Mouse (Mus musculus) neural tube, embryonic 15.5 days (tissue): Measurements from ENCODE around the gene Zfp787. TPM values are rescaled to one million over a fixed set of nuclear protein-coding genes. Genes with fewer than 3 reads are reported as not detected.

Experiments
- ATAC-seq: fragments of 200-750 bp; cut with Nextera tagmentation; 2 replicates; pipeline ENCODE4 v1.8.0; 2017; ENCODE audit warnings: mild to moderate bottlenecking, moderate TSS enrichment, moderate library complexity; ENCODE audit not compliant: low FRiP score
- H3K27ac ChIP-seq: fragments of 300-500 bp; sonication (generic); replicated peaks from 2 replicates; pipeline ENCODE4 v1.5.1; 2015; ENCODE audit warnings: mild to moderate bottlenecking, inconsistent platforms
- H3K27me3 ChIP-seq: fragments of 300-500 bp; sonication (generic); replicated peaks from 2 replicates; pipeline ENCODE4 v1.6.1; 2015; ENCODE audit warnings: inconsistent platforms
- H3K36me3 ChIP-seq: fragments of 300-500 bp; sonication (generic); 2 replicates; pipeline ENCODE4 v1.6.1; 2015; ENCODE audit warnings: inconsistent platforms
- H3K4me1 ChIP-seq: fragments of 300-500 bp; sonication (generic); 2 replicates; pipeline ENCODE4 v1.6.1; 2015; ENCODE audit warnings: inconsistent platforms
- H3K4me2 ChIP-seq: fragments of 300-500 bp; sonication (generic); 2 replicates; pipeline ENCODE4 v1.6.1; 2015; ENCODE audit warnings: inconsistent platforms, mild to moderate bottlenecking, moderate library complexity
- H3K4me3 ChIP-seq: fragments of 300-500 bp; sonication (generic); replicated peaks from 2 replicates; pipeline ENCODE4 v1.5.1; 2015; ENCODE audit warnings: mild to moderate bottlenecking, inconsistent platforms
- H3K9ac ChIP-seq: fragments of 300-500 bp; sonication (generic); replicated peaks from 2 replicates; pipeline ENCODE4 v1.6.1; 2015; ENCODE audit warnings: mild to moderate bottlenecking, inconsistent platforms
- H3K9me3 ChIP-seq: fragments of 300-500 bp; sonication (generic); replicated peaks from 2 replicates; pipeline ENCODE4 v1.6.1; 2016; ENCODE audit warnings: inconsistent platforms
- WGBS: fragments of 180-500 bp; shearing (Covaris S2); methylation state at CpG from one replicate; pipeline ENCODE4 v1.1.7; 2015; ENCODE audit warnings: mixed read lengths; 5-methylcytosine and 5-hydroxymethylcytosine counted together
- polyA plus RNA-seq: library from polyadenylated mRNA; unstranded; fragments of >200 nt; fragmentation: Nextera tagmentation; extraction: Ambion mirVana; gene quantifications from 2 replicates; pipeline ENCODE4 v1.2.1, GENCODE M21; 2015

The Zfp787 gene
- polyA plus RNA-seq: 26.0 and 28.6 TPM in 2 replicates

DNA sequence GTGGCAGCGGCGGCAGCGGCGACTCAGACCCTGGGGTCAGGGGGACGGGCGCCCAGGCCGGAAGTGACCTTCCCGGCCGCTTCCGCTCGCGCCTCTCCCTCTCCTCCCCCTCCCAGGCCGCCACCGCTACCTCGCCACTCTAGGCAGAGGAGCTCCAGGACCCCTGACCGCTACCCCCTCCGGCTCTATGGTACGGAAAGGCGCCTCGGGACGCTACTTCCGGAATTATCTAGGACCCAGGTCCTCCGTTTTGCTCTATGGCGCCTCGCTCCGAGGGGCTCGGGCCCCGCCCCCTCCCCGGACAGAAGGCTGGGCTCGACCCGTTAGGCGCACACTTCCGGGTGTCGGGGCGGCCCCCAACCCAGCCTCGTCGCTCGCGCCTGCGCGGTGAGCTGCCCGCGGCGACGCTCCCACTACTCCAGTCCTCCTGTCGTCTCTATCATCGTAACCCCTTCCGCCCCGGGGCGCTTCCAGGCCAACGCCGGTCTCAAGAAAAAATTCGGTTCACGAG lies at the start of gene Zfp787:
Zfp787 (minus strand) TSS at position 97 of the 511 bp plus-strand sequence.
- WGBS: under 1% methylated on average over 46 of the region's 54 CpGs
- Histone ChIP-seq H3K9me3 (no peaks in the 10 kb centered on the region), H3K4me3 (peak within 1 kb of the TSS; percentile 86), H3K4me1 (peaks cover 42% of the 10 kb centered on the region), H3K27ac (peak within 1 kb of the TSS; percentile 98), H3K9ac (peak within 1 kb of the TSS; percentile 89), H3K4me2 (peak within 1 kb of the TSS; percentile 91), H3K27me3 (no peaks in the 10 kb centered on the region), H3K36me3 (no peaks in the 10 kb centered on the region)
- ATAC-seq: peak; percentile 97

DNA sequence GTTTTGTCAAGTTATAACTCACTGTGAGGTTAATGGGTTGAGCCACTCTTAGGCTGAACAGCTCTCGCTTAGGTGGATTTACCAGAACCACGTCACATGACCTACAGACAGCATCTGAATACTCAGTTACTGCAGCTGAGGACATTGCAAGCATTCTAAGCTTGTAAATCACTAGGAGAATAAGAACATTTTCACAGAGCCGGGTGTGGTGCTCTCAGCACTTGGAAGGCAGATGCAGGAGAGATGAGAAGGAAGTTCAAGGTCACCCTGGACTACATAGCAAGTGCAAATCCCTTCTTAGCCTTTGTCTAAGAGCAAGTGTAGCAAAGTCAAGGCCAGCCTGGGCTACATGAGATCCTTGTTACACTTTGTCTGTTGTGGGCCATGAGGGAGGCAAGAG lies 48.4 kb upstream of the Zfp787 start:
- ATAC-seq: no peak
- Histone ChIP-seq H3K4me3 (no peak overlapping the region), H3K4me2 (no peak overlapping the region), H3K27ac (no peak overlapping the region), H3K4me1 (no peaks in the 10 kb centered on the region), H3K9me3 (no peaks in the 10 kb centered on the region), H3K27me3 (no peaks in the 10 kb centered on the region), H3K36me3 (no peaks in the 10 kb centered on the region), H3K9ac (no peak overlapping the region)
- 72% methylated on average over 3 of the region's 3 CpGs for WGBS

DNA sequence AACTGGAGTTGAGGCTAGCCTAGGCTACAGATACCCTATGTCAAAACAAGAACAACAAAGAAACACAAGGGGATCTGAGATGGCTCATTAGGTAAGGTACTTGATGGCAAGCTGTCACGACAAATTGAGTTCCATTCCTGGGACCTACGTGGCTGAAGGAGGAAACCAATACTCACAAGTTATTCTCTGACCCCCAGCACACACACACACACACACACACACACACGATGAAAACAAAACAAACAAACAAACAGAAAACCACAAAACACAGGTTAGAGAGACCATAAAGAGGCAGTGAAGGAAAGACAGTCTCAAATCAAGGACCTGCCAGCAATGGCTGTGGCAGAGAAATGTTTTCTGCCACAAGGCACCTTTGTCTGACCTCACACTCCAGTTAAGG lies 41.0 kb upstream of the Zfp787 start, which contains the start of gene Galp:
Galp (plus strand) TSS at position 301 of the 400 bp plus-strand sequence.
- H3K4me1 ChIP-seq: no peaks in the 10 kb centered on the region
- no peak within 1 kb of the TSS for H3K4me3 ChIP-seq
- H3K4me2 ChIP-seq: no peak within 1 kb of the TSS
- H3K9ac ChIP-seq: no peak within 1 kb of the TSS
- H3K9me3 ChIP-seq: no peaks in the 10 kb centered on the region
- H3K36me3 ChIP-seq: no peaks in the 10 kb centered on the region
- ATAC-seq: no peak
- no peak within 1 kb of the TSS for H3K27ac ChIP-seq
- no peaks in the 10 kb centered on the region for H3K27me3 ChIP-seq
- whole genome bisulfite sequencing: 83% methylated on average over 3 of the region's 3 CpGs

DNA sequence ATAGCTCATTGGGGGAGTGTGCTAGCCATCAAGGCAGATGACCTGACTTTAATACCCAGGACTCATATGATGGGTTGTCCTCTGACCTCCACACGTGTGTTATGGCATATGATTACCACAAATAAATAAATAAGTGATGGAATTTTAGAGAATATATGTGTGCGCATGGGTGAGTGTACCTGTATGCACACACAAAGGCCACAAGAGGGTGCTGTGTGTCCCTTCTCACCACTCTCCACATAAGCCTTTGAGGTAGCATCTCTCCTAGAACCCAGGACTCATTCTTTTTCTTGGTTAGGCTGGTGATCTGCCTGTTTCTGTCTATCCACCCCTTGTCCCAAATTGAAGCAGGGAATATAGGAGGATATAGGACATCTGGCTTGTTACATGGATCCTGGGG lies 40.0 kb upstream of the Zfp787 start:
- no peak overlapping the region for H3K4me3 ChIP-seq
- WGBS: 46% methylated on average over 2 of the region's 2 CpGs
- no peak overlapping the region for H3K9ac ChIP-seq
- no peaks in the 10 kb centered on the region for H3K9me3 ChIP-seq
- no peaks in the 10 kb centered on the region for H3K27me3 ChIP-seq
- ATAC-seq: no peak
- H3K27ac ChIP-seq: no peak overlapping the region
- H3K4me2 ChIP-seq: no peak overlapping the region
- H3K4me1 ChIP-seq: no peaks in the 10 kb centered on the region
- H3K36me3 ChIP-seq: peaks cover under 1% of the 10 kb centered on the region; the same call in 1 of the 2 replicates

DNA sequence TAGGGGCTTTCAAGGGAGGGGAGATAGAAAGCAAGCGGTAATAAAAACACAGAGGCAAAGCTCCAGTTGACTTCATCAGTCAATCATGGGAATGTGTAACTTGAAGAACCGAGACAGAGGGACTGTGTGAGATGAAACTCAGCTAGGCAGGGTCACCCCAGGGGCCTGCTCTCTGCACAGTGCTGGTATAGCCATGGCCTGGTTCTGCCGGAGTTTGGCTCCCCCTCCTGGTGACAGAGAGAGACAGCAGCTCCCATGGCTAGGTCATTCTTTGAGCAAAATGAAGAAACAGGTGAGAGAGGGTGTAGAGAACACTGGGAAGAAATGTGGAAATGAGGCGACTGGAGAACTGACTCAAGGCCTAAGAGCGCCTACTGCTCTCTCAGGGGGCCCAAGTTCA lies 38.3 kb upstream of the Zfp787 start:
- 18% methylated on average over 5 of the region's 5 CpGs for WGBS
- Histone ChIP-seq H3K27ac (no peak overlapping the region), H3K4me2 (no peak overlapping the region), H3K4me1 (no peaks in the 10 kb centered on the region), H3K27me3 (no peaks in the 10 kb centered on the region), H3K4me3 (no peak overlapping the region), H3K9me3 (no peaks in the 10 kb centered on the region), H3K9ac (no peak overlapping the region), H3K36me3 (peaks cover 17% of the 10 kb centered on the region)
- ATAC-seq: peak; percentile 69

DNA sequence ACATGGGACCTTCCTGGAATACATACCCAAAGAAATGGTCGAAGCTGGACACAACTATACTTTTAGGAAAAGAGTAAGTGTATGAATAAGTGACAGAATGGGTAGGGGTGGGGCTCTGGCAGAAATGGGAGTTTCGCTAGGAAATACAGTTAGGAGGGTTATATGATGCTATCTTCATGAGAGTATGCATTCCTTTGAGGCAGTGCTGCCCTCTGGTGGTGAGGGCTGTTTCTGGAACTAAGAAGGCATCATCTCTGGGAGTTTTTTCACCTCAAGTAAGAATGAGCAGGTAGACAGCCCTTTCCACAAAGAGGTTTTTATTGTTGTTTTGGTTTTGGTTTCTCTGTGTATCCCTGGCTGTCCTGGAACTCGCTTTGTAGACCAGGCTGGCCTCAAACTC lies 35.6 kb upstream of the Zfp787 start:
- 45% methylated on average over 3 of the region's 3 CpGs for WGBS
- Histone ChIP-seq H3K27ac (no peak overlapping the region), H3K9me3 (no peaks in the 10 kb centered on the region), H3K4me2 (no peak overlapping the region), H3K4me1 (no peaks in the 10 kb centered on the region), H3K9ac (no peak overlapping the region), H3K36me3 (peaks cover 43% of the 10 kb centered on the region), H3K27me3 (no peaks in the 10 kb centered on the region), H3K4me3 (no peak overlapping the region)
- ATAC-seq: no peak

DNA sequence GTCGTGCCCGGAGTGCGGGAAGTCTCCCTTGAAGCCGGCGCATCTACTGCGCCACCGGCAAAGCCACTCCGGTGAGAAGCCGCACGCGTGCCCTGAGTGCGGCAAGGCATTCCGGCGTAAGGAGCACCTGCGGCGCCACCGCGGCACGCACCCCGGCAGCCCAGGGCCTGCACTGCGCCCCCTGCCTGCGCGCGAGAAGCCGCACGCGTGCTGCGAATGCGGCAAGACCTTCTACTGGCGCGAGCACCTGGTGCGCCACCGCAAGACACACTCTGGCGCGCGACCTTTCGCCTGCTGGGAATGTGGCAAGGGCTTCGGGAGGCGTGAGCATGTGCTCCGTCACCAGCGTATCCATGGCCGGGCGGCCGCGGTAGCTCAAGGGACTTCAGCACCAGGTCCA lies 33.7 kb upstream of the Zfp787 start:
- no peak for ATAC-seq
- H3K27me3 ChIP-seq: no peaks in the 10 kb centered on the region
- H3K27ac ChIP-seq: no peak overlapping the region
- H3K4me2 ChIP-seq: no peak overlapping the region
- no peaks in the 10 kb centered on the region for H3K4me1 ChIP-seq
- H3K4me3 ChIP-seq: no peak overlapping the region
- H3K36me3 ChIP-seq: peaks cover 59% of the 10 kb centered on the region
- no peaks in the 10 kb centered on the region for H3K9me3 ChIP-seq
- 47% methylated on average over 45 of the region's 45 CpGs for WGBS
- H3K9ac ChIP-seq: no peak overlapping the region

DNA sequence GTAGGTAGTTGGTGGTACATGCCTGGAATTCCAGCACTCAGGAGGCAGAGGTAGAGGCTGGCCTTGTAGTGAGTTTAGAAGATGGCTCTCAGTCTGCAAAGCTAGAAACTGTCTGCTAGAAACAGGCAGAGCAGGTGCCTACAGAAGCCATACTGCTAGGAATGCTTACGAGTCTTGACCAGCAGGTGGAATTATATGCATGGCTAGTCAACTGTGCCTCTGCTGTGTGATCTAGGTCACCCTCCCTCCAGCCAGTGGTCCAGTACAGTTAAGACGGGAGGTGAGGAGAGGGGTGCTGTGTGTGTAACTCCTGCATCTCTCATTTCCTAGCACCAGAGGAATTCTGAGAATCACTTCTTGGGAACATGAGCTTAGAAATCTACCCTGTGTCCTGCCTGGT lies 31.0 kb upstream of the Zfp787 start:
- H3K27me3 ChIP-seq: no peaks in the 10 kb centered on the region
- no peak overlapping the region for H3K4me3 ChIP-seq
- H3K4me2 ChIP-seq: no peak overlapping the region
- WGBS: 89% methylated on average over 2 of the region's 2 CpGs
- H3K4me1 ChIP-seq: no peaks in the 10 kb centered on the region
- no peaks in the 10 kb centered on the region for H3K9me3 ChIP-seq
- H3K27ac ChIP-seq: no peak overlapping the region
- no peak overlapping the region for H3K9ac ChIP-seq
- no peak for ATAC-seq
- peaks cover 73% of the 10 kb centered on the region for H3K36me3 ChIP-seq

DNA sequence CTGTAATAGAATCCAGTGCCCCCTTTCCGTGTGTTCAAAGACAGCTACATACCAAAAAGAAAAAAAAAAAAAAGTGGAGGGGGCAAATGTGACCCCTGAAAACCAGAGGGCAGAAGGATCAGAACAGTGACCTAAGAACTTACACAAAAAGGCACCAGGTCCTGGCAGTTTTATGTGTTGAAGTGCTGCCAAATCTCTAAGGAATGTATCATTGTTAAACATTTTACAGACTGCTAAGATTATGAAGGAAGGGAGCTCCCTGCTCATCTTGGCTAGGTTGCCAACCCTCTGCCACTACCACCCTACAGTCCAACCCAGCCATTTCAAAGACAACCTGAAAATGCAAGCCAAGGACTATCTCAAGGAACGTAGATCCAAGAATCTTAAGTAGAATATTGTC lies 30.4 kb upstream of the Zfp787 start:
- H3K9me3 ChIP-seq: no peaks in the 10 kb centered on the region
- whole genome bisulfite sequencing: 94% methylated on average over 2 of the region's 2 CpGs
- no peak for ATAC-seq
- H3K4me2 ChIP-seq: no peak overlapping the region
- no peaks in the 10 kb centered on the region for H3K27me3 ChIP-seq
- no peak overlapping the region for H3K4me3 ChIP-seq
- peaks cover 73% of the 10 kb centered on the region for H3K36me3 ChIP-seq
- no peaks in the 10 kb centered on the region for H3K4me1 ChIP-seq
- no peak overlapping the region for H3K9ac ChIP-seq
- no peak overlapping the region for H3K27ac ChIP-seq

DNA sequence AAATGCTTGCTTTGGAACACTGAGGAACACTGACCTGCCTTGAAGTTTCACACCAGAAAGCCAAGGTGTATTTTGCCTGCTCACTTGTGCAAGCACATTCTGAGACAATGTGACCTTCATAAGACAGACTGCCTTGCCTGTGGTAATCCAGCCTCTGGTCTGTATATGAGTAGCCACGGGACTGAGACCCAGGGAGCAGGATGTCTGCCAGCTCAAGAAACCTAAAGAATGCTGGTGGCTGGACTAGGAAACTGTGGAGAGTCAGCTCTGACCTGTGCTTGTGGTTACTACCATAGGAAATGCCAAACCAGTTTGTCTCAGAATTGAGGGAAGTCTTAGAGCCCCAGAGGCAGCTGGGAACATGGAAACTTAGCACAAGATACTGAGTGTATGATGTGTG lies 29.6 kb upstream of the Zfp787 start:
- peaks cover 72% of the 10 kb centered on the region for H3K36me3 ChIP-seq
- H3K9me3 ChIP-seq: no peaks in the 10 kb centered on the region
- WGBS: 90% methylated on average over 1 of the region's 1 CpGs
- no peak overlapping the region for H3K4me3 ChIP-seq
- H3K4me2 ChIP-seq: no peak overlapping the region
- no peak for ATAC-seq
- no peaks in the 10 kb centered on the region for H3K27me3 ChIP-seq
- no peak overlapping the region for H3K9ac ChIP-seq
- no peak overlapping the region for H3K27ac ChIP-seq
- H3K4me1 ChIP-seq: no peaks in the 10 kb centered on the region

DNA sequence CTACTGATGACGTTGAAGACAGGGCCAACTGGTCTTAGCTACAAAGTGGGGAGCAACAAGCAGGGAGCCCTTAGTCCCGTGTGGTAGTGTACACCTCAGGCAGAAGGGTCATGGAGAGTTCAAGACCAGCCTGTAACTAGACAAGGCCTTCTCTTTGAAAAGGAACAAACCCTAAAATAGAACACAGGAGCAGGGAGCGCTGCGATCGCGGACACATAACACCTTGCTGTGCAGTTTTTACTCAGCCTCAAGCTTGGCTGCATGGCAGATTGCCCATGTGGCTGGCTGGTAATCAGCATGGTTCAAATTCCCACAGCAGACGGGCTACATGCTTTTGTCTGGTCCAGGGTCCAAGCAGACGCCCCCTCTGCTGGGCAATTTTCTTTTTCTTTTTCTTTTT lies 28.7 kb upstream of the Zfp787 start:
- Histone ChIP-seq H3K36me3 (peaks cover 63% of the 10 kb centered on the region), H3K27ac (no peak overlapping the region), H3K9ac (no peak overlapping the region), H3K4me2 (no peak overlapping the region), H3K4me3 (no peak overlapping the region), H3K27me3 (no peaks in the 10 kb centered on the region), H3K4me1 (no peaks in the 10 kb centered on the region), H3K9me3 (no peaks in the 10 kb centered on the region)
- 92% methylated on average over 8 of the region's 8 CpGs for WGBS
- no peak for ATAC-seq

DNA sequence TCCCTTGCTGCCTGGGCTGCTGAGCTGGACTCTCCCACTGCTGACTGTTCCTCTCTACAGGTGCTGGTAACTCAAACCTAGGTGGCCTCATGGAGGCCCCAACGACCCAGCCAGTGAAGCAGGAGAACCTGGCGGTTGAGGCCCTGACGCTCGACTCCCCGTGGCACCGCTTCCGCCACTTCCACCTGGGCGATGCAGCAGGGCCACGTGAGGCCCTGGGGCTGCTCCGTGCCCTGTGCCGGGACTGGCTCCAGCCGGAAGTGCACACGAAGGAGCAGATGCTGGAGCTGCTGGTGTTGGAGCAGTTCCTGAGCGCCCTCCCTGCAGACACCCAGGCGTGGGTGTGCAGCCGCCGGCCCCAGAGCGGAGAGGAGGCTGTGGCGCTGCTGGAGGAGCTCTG lies 28.0 kb upstream of the Zfp787 start:
- Histone ChIP-seq H3K36me3 (peaks cover 56% of the 10 kb centered on the region), H3K4me2 (no peak overlapping the region), H3K4me1 (no peaks in the 10 kb centered on the region), H3K27ac (no peak overlapping the region), H3K4me3 (no peak overlapping the region), H3K9me3 (no peaks in the 10 kb centered on the region), H3K9ac (no peak overlapping the region), H3K27me3 (no peaks in the 10 kb centered on the region)
- ATAC-seq: no peak
- WGBS: 95% methylated on average over 19 of the region's 19 CpGs

DNA sequence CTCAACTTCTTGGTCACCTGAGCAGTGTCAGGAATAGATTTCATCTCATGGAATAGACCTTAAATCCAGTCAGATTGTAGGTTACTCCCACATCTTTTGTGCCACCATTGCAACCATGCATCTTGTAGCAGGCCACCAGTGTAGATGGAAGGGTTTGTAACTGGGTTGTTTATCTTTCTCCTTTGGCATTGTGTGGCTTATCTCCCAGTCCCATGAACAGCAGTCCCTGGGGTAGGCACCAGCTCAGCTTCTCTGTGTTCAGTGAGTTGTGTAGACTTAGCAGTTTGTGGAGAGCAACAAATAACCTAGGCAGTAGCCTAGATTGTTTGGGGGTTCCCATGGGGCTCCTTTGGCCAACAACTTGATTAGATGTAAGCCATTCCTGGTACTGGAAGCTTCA lies 27.1 kb upstream of the Zfp787 start:
- H3K27ac ChIP-seq: no peak overlapping the region
- H3K4me1 ChIP-seq: no peaks in the 10 kb centered on the region
- H3K36me3 ChIP-seq: peaks cover 49% of the 10 kb centered on the region
- no peak for ATAC-seq
- H3K27me3 ChIP-seq: no peaks in the 10 kb centered on the region
- H3K4me2 ChIP-seq: no peak overlapping the region
- no peak overlapping the region for H3K4me3 ChIP-seq
- no peak overlapping the region for H3K9ac ChIP-seq
- H3K9me3 ChIP-seq: no peaks in the 10 kb centered on the region
